Mouse (Mus musculus): ENCODE data around the gene Fscn3. TPM values are rescaled to one million over a fixed set of nuclear protein-coding genes. Genes with fewer than 3 reads are reported as not detected.

Gene Fscn3
- total RNA-seq, 2 experiments from 2014 or later: not detected

DNA sequence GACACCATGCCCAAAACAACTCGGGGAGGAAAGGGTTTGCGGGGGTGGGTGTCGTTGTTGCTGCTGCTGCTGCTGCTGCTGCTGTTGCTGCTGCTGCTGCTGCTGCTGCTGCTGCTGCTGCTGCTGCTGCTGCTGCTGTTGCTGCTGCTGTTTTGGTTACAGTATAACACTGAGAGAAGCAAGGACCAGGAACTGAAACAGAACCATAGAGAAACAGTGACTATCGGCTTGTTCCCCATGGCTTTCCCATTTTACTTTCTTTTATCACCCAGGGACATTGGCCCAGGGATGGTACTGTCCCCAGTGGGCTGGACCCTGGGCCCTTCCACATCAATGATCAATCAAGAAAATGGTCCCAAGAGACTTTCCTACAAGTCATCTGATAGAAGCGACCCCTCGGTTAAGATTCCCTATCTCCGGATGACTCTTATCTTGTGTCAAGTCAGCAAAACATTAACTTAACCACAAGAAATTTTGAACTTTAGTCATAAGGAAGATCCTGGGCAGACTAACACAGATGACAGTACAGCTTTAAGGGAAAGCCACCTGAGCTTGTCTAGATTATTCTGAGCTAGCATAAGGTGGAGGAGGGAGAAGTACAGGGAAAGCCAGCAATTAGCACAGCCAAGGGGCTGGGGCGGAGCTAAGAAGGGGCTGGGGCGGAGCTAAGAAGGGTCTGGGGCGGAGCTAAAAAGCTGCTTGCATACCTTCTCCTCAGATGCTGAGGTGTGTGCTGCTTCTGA, 3.4 kb downstream of the Fscn3 start:
- intact Hi-C loops (cut with DNase I): no loop called here
- Histone ChIP-seq H3K4me3 (no peak overlapping the region), H3K27ac (no peak overlapping the region)
- no peak for DNase-seq (ENCODE audit: extremely low spot score in 1 of 2, low spot score in 2 of 2)
- no peak for TF ChIP-seq CTCF (IDR thresholded peaks at IDR 0.05)

DNA sequence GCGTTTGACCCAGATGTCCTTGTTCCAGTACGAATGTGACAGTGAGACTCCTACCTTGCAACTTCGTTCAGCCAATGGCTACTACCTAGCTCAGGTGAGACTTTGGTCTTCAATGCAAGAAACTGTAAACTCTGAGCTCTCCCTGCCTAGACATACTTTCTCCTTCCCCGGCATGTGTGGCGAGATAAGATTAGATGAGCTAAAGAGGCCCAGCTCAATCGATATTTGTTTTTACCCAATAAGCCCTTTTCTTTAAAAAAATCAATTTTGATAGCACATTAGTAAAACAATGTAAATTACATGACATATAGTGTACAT, 3.9 kb downstream of the Fscn3 start:
- Histone ChIP-seq H3K27ac (no peak overlapping the region), H3K4me3 (no peak overlapping the region)
- DNase-seq (ENCODE audit: extremely low spot score in 1 of 2, low spot score in 2 of 2): no peak
- intact Hi-C loops (cut with DNase I): no loop called here
- TF ChIP-seq CTCF (IDR thresholded peaks at IDR 0.05): no peak

DNA sequence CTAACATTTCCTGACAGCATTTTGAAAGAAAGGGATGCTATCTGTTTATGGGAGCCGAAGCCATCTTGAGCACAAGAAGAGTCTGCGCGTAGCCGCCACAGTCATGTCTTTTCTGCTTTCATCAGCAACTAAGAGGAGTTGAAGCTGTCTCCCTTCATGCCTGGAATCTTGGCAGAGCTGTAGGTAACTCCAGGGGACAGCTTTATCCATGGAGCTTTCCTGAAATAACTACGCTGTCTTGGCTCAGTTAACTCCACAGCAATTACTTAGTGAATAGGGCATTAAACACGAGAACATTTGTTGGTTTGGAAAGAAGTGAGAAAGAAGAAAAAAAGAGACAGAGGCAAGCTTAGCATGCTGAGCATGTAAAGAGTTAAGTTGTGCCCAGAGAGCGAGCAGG, 20.3 kb downstream of the Fscn3 start:
- no peak overlapping the region for H3K4me3 ChIP-seq
- H3K27ac ChIP-seq: no peak overlapping the region
- no peak for TF ChIP-seq CTCF (IDR thresholded peaks at IDR 0.05)
- no peak for DNase-seq (ENCODE audit: extremely low spot score in 1 of 2, low spot score in 2 of 2)
- intact Hi-C loops (cut with DNase I): no loop called here

DNA sequence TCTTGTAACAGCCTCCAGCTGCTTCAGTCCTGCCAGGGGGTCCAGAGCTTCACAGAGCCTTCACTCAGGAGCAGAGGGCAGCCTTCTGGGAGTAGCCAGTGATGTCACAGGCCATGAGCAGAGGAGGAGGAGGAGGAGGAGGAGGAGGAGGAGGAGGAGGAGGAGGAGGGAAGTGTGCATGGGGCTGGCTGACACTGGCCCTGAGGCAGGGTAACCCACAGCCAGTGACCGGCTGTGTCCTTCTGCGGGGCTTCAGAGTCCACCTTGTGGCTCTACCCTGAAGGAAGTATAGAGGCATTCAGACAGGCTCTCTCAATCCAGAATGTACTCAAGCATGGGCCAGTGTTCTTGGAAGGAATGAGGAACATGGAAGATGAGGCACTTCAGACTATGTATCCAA, 21.7 kb downstream of the Fscn3 start, which contains the start of gene Pax4:
TSS of gene Pax4 (minus strand) at position 101 of the 400 bp plus-strand sequence.
- no peak for DNase-seq (ENCODE audit: extremely low spot score in 1 of 2, low spot score in 2 of 2)
- Histone ChIP-seq H3K4me3 (no peak within 1 kb of the TSS), H3K27ac (no peak within 1 kb of the TSS)
- intact Hi-C loops (cut with DNase I): no loop called here
- TF ChIP-seq CTCF (IDR thresholded peaks at IDR 0.05): no peak

DNA sequence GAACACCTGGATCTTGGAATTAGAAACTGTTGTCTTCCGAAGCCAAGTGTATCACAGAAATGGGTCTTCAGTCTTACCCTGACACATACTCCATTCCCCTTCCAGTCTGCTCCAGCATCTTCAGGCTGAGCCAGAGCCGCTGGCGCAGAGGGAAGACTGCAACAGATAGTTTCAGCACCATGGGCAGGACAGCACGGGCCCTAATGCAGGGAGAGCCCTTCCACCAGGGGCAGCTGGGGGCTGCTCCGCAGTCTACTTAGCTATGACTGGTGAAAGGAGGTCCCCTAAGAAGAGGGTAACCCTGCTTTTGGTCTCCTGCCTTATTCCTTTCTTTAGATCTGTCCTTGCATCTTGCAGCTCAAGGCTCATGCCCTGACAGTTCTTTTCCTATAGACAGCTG, 22.9 kb downstream of the Fscn3 start:
- intact Hi-C loops (cut with DNase I): no loop called here
- H3K27ac ChIP-seq: no peak overlapping the region
- DNase-seq (ENCODE audit: extremely low spot score in 1 of 2, low spot score in 2 of 2): no peak
- TF ChIP-seq CTCF (IDR thresholded peaks at IDR 0.05): no peak
- no peak overlapping the region for H3K4me3 ChIP-seq

DNA sequence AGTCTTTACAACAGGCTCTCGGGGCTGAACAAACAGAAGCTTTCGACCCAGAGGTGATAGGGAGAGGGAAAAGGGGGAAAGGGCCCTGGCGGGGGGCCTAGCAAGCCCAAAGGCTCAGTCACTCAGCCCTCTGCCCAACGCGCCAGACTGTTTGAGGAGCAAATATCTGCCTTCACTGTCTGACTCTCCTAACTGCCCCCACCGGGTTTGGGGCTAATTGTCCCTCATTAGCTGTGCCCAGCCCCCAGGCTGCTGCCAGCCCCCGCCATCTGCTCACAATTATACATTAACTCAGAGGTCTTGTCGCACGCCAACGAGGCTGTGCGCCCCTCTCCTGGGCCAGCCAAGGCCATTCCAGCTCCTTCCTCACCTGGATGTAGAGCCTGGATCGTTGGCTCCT, 23.4 kb downstream of the Fscn3 start:
- no peak overlapping the region for H3K27ac ChIP-seq
- no peak overlapping the region for H3K4me3 ChIP-seq
- no peak for DNase-seq (ENCODE audit: extremely low spot score in 1 of 2, low spot score in 2 of 2)
- no peak for TF ChIP-seq CTCF (IDR thresholded peaks at IDR 0.05)
- intact Hi-C loops (cut with DNase I): no loop called here

DNA sequence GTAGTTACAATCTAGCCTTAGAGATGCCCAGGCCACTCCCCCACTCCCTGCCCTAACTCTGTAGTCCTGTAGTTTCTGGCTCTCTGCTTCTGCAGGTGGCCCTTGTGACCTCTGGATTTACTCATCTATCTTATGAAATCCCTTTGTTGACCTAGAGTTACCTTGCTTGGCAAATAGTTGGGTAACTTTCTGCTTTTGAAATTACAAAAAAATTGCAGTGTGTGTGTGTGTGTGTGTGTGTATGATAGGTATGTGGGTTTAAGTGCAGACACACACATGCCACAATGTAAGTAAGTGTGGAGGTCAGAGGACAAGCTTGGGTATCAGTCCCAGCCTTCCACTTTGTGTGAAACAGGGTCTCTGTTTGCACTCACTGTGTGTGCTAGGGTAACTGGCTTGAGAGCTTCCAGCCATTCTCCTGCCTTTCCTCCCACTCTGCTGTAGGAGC, 31.7 kb downstream of the Fscn3 start:
- no peak overlapping the region for H3K27ac ChIP-seq
- intact Hi-C loops (cut with DNase I): no loop called here
- no peak for TF ChIP-seq CTCF (IDR thresholded peaks at IDR 0.05)
- DNase-seq (ENCODE audit: extremely low spot score in 1 of 2, low spot score in 2 of 2): no peak
- H3K4me3 ChIP-seq: no peak overlapping the region

DNA sequence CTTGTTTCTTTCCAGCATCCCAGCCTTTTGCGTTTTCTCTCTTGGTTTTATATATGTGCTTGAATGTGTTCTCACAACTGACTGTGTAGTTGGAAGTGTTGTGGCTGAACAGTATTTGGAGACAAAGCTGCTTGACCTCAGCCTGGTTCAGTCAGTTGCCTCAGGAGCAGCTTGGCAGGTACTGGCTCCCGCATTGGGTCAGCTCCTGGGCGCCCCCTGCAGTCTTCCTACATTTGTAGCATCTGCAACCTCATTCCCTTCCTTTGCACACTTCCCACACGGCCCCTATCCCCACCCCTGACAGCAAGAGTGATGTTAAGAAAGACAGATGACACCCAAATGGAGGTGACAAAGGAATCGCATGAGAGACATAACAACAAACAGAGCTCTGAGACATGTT, 32.9 kb downstream of the Fscn3 start:
- intact Hi-C loops (cut with DNase I): loop anchor here (2.0 kb wide), 1 partner anchor 122 kb away; no protein-coding TSS in a partner anchor
- peak; percentile 34 to 69 for DNase-seq (ENCODE audit: extremely low spot score in 1 of 2, low spot score in 2 of 2)
- Histone ChIP-seq H3K4me3 (no peak overlapping the region), H3K27ac (no peak overlapping the region)
- peak; percentile 72 for TF ChIP-seq CTCF (IDR thresholded peaks at IDR 0.05)

DNA sequence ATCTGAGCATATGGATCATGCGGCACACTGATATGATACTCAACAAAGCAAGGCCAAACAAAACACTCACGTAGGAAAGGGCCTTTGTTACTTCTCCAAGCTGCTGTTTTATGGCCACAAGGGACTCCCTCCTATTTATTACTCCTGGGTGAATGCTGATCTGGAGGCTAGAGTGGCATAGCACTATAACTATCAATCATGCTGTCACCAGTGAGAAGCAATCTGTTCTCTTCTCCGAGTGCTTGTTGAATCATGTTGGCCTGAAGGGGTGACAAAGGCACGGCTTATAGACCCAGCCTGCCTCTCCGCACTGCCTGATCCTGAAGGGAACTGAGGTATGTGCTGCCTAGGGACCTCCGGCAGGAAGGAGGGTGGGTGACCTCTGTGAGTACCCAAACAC, 37.0 kb downstream of the Fscn3 start:
- DNase-seq (ENCODE audit: extremely low spot score in 1 of 2, low spot score in 2 of 2): no peak
- intact Hi-C loops (cut with DNase I): no loop called here
- no peak for TF ChIP-seq CTCF (IDR thresholded peaks at IDR 0.05)
- Histone ChIP-seq H3K27ac (no peak overlapping the region), H3K4me3 (no peak overlapping the region)

DNA sequence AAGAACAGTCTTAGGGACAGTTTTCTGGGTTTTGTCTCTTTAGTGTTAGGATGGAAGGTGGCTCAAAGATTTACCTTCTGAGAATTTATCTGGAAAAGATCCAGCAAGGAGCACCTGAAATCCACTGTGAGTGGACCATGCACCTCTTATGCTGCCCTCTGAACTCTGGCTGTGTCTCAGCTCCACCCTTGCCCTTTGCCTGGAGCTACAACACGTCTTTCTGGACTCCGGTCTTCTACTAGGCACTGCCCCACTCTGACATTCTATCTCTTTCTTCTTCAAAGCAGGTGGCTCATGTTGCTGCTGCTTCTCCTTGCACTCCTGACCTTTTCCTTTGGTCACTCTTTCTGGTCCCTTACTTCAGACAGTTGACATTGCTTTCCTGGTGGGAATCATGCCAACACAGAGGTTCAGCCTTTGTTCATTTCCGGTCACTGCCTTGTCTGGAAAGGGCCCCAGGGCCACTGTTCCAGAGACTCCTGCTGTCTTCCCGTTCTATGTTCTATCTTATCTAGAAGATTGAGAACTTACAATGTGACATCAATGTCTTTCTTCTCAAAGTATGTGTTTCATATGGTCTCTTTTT, 42.5 kb downstream of the Fscn3 start:
- H3K27ac ChIP-seq: no peak overlapping the region
- no peak for TF ChIP-seq CTCF (IDR thresholded peaks at IDR 0.05)
- intact Hi-C loops (cut with DNase I): no loop called here
- DNase-seq (ENCODE audit: extremely low spot score in 1 of 2, low spot score in 2 of 2): no peak
- H3K4me3 ChIP-seq: no peak overlapping the region

DNA sequence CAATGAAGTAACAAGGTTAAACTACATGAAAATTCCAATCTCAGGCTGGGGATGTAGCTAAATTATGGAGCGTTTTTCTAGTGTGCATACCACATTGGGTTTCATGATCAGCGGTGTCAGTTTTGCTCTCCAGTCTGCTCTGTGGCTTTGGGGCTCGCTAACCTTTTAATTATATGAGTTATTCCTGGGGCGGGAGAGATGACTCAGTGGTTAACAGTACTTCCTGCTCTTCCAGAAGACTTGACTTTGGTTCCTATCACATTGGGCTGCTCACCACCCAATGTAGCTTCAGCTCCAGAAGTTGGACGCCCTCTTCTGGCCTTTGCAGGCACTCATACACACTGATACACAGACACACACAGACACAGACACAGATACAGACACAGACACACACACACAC, 43.0 kb downstream of the Fscn3 start:
- no peak overlapping the region for H3K4me3 ChIP-seq
- intact Hi-C loops (cut with DNase I): no loop called here
- no peak for TF ChIP-seq CTCF (IDR thresholded peaks at IDR 0.05)
- no peak overlapping the region for H3K27ac ChIP-seq
- no peak for DNase-seq (ENCODE audit: extremely low spot score in 1 of 2, low spot score in 2 of 2)

DNA sequence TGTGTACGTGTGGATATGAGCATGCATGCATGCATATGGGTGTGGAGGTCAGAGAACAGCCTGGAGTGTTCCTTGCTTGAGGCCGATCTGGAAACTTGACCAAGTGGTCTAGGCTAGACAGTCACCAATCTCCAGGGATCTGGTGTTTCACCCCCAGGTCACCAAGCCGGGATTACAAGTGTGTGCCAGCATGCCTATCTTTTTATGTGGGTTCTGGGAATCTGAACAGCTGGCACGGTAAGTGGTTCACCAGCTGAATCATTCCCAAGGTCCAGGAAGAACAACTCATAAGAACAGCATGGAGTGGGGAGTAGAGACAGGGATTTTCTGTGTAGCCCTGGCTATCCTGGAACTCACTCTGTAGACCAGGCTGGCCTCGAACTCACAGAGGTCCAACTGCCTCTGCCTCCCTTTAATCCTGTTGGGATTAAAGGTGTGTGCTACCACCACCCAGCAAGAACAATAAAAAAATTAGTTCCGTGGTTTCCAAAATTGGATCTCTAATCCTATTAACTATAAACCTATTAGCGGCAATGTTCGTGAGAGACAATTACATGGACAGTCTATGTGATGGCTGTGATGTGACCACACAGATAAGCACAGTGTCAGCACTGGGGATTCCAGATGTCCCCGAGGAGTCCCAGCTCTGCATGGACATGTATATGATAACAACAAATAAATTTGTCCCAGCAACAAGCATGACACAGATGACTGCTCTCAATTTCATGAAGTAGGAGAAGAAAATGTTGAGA, 43.9 kb downstream of the Fscn3 start:
- no peak for DNase-seq (ENCODE audit: extremely low spot score in 1 of 2, low spot score in 2 of 2)
- Histone ChIP-seq H3K27ac (no peak overlapping the region), H3K4me3 (no peak overlapping the region)
- intact Hi-C loops (cut with DNase I): no loop called here
- no peak for TF ChIP-seq CTCF (IDR thresholded peaks at IDR 0.05)
